Mouse (Mus musculus) CD4-positive helper T cell, adult 2 months (primary cell): ENCODE measurements at regions not wholly inside any gene's neighbourhood (a gene's known extent, or its start where the extent isn't known, plus 50 kb on each side); places are given as distances from the start of the nearest gene placed in this dataset.

Source experiments
- DNase-seq: peaks from one replicate; pipeline ENCODE4 v3.0.0-alpha.2; 2012; ENCODE audit warnings: low read depth, missing footprints, low spot score

DNA sequence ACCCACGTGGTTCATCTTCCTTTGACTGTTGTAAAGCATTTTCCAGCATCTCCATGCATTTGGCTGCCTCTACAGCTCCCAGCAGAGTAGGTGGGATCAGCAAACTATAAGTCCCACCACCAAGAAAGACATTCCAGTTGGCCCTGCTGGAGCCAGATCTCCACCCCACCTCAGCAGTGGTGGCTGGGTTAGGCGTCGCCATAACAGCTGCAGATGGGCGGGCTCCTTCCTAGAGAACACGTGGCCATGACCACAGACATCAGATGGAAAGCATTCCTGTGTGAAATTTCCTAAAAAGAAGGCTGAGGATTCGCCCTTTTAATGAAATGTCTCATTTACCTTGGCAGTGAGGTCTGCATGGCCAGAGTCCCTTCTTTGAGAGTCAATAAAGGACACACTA, 140.0 kb upstream of the Bmp4 start:
- DNase-seq, result no peak

DNA sequence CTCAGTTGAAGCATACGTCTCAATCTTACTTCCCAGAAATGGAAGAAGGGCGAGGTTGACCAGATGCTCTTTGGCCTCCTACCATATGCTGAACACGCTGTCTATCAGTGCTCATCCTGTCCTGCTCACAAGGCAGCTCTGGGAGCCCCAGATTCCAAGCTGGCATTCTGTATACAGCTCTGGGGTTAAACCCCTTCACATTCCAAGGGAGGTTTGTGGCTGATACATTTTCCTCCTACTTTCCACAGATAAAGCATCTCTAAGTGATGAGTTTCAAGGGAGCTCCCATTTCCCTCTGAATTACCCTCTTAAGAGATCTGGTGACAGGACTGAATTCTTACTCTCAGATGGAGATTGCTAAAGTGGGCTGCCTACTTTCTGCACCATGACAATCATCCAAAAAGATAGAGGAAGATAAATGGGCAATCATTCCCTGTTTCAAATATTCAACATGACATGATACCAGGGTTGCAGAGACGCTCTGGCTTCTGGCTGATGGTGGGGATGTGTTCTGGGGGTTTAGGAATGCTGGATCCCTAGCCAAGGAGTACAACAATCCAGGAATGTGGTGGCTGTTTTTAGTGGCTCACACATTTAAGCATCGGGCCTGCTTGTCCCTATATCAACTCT, 138.7 kb upstream of the Bmp4 start:
- DNase-seq, result no peak

DNA sequence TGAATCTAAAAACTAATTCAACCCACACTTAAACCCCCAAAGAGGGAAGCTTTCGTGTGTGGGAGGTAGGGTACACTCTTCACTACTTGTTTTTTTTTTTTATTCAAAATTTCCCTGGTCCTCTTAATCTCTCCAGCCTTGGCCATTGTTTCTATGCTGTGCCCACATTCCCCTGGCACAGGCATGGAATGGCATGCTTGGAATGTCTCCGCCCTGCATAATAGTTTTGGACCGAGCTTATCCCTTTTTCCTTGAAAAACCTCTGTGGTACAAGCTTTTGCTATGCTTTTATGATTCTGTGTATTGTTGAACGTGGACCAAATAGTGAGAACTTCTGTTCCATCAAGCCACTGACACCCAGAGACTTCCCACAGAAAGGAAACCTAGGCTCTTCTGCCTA, 126.8 kb upstream of the Bmp4 start:
- no peak for DNase-seq

DNA sequence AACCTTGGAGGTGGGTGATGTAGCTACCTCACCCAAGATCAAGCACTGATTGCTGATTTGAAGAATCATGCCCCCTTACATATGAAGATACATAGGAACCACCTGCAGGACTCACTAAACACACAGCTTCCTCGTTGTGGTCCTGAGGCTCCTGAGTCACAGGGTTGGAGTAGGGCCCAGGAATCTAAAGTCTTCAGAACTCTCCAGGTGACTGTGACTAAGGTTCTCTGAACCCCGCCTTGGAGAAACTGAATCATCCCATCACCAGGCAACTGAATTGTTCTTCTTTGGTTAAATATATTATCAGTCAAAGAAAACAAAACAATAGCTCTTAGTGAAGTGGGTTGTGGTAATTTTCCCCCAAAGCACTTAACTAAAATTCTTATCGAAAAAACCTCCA, 125.8 kb upstream of the Bmp4 start:
- no peak for DNase-seq

DNA sequence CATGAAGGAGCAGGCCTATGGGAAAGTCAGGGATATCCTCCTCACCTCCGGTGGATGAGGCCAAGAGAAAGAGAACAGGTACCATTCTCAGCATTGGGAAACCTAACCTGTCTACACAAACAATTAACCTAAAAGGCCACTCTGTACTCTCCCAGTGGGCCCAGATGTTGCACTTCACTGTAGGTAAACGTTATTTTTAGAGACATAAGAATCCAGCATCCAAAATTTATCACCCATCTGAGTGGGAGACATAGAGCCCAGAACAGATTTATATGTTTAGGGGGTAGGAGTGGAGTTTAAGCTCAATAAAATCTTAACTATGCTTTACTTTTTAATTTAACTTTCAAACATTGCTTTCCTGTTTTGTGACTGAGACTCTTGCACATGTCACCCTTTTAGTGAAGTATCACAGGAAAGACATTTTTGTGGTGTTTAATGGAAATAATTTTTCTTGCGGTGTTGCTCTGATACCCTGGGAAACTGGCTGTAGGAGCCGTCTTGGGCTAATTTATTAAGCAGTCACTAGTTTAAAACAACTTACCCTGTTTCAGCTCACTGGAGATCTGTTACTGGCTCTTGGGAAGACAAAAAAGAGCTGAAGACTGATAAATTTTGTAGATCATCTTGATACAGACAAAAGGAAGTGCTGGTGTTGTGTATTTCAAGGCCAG, 123.9 kb upstream of the Bmp4 start:
- DNase-seq, result no peak

DNA sequence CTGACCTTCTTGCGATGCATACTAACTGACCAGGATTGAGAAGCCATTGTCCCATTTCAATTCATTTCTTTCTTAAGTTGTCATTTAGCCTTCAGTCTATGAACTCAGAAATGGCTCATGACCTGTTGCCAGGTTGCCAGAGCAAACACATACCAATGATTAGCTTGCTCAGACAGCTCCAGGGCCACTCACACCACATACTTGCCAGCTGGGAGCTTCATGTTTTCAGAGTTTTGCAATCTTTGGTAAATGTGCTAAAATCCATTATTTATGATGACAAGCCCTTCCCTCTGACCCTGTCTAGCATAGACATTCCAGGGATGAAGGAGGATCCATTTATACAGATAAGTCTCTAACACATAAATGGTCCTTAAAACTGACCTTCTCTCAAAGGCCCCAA, 121.6 kb upstream of the Bmp4 start:
- DNase-seq, result no peak

DNA sequence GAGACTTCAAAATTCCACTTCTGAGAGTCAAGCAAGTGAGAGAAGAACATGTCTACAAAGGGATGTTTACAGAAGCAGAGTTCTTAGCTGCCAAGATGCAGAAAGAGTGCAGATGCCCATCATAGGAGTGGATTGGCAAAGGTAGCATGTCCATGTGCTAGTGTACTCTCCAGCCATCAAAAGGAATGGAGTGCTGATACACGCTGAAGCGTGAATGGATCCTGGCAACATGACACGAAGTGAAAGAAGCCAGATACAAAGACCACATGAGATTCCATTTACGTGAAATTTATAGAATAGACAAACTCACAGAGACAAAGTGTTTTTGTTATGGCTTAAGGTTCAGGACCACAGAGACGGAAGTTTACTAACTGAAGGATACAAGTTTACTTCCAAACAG, 118.4 kb upstream of the Bmp4 start:
- DNase-seq, result no peak

DNA sequence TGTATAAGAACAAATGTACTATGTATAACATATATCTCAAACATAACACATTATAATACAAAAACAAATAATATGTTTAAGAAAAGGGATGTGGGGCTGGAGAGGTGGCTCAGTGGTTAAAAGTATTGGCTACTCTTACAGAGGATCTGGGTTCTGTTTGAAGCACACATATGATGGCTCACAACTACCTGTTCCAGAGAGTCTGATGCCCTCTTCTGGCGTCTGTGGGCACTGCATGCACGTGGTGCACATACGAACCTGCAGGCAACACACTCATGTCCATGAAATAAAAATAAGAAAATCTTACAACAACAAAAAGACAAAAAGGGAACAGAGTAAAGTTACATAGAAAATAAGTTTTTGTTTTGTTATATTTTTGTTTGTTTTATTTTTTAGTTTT, 114.8 kb upstream of the Bmp4 start:
- no peak for DNase-seq

DNA sequence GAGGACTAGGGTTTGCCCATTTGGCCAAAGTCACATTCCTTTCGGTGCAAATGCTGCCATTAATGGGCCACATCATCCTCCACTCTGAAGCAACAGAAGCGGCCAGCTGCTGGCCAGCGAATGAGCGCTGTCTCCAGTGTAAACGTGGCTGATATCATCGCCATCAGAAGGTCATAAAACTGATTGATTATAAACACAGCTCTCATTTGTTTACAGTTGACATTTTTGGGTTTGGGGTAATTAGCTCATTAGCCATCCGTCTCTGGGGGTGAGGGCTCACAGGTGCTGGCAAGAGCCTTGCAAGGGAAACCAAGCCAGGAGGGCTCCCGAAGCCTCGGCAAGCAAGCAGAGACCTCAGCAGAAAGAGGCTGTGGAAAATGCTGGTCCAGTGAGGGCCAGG, 101.1 kb upstream of the Bmp4 start:
- no peak for DNase-seq

DNA sequence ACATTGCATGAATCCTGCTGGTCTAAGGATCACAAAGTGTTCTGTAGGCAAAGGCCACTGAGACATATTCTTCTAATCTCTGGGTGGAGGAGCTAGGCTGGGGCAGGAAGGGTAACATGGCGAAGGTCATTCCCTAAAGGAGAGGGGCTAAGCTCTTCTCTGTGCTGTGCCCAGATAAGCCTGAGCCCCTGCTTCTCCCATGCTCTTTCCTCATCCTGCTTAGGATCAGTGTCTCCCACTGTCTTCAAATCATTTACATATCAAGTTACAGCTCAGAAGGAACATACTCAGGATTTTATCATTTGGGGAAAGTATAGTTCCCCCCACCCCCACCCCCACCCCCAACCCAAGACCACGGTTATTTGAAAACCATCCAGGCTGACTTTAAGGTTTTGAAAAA, 100.7 kb upstream of the Bmp4 start:
- no peak for DNase-seq

DNA sequence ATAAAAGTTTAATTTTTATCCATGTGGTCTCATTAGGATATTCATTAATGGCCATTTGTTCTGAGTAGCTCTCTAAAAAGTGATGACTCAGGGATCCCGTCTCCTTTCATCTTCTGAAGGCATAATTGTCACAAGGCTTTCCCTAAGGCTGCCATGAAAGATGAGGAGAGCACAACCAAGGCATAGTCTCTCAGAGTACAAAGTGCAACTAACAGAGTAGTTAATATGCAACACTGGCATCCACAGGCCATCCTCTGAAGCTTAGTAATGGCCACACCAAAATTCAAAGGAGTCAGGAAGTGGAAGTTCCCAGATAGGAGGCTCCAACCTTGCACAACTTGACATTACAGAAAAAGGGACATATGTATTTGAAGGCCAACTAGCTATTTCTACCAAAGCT, 97.1 kb upstream of the Bmp4 start:
- DNase-seq, result no peak

DNA sequence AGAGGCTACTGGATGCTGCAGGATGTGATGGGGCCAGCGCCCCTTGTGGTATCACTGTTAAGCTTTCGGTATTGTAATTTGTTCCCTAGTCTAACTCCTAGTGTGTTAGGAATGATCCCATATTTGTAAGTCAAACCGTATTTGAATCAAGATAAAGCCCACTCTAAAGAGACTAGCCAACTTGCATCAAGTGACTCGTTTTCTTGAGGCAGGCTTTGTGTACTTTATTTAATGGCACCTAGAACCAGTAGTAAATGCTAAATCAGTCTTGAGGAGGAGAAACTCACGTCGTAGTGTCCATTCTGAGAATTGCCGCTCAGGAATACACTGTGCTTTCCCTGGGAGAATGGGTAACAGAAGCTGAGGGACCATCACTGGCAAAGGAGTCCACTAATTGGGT, 89.9 kb upstream of the Bmp4 start:
- DNase-seq, result no peak

DNA sequence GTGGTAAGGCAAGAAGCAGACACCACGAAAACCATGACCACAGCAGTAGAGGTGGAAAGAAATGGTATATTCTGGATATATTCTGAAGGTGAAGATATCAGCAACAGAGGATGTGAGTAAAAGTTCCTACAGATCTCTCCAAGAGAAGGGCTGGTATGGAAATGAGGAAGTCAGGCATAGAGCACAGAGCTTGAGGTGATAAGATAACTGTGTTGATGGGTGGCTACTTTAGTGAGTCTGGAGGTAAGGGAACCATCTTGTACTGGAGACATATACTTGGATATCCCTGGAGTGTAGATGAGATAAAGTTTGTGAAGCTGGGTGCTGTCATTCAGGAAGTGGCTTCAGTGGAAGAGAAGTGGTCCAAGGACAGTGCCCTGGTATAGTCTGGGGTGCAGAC, 85.5 kb upstream of the Bmp4 start:
- no peak for DNase-seq

DNA sequence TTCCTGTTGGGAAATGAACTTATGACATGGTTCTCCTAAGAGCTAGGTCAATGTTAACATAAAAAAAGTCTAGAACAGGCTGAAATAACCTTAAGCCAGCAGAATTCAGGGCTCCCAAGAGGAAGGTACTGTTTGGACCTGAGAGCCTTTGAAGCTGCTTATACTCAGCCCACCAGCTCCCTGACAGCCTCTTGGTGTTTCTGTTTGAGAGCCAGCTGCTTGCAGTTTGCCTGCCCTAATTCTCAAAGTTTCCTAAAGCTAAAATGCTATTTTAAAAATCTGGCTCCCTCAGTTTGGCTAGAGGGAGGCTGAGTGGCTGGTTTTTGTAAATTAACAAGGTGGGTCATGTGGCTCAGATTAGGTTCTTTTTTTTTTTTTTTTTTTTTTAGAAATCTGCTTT, 72.5 kb upstream of the Bmp4 start:
- no peak for DNase-seq

DNA sequence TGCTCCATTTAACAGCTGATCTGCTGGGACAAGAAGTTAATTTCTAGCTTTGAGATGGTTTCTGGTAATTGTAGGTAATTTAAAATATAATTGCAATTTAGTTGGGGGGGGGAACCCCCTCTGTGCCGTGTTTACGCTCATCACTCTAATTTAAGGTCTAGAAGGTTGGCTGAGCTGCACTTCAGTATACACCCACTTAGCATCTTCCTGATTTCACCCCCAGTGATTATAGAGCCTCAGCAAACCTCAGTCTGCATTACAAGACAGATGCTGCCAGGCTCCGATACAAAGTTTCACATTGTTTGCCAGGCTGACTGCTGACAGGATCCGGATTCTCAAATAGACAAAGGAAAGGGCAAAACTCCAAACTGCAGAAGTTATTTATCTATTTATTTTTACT, 71.5 kb upstream of the Bmp4 start:
- DNase-seq, result no peak

DNA sequence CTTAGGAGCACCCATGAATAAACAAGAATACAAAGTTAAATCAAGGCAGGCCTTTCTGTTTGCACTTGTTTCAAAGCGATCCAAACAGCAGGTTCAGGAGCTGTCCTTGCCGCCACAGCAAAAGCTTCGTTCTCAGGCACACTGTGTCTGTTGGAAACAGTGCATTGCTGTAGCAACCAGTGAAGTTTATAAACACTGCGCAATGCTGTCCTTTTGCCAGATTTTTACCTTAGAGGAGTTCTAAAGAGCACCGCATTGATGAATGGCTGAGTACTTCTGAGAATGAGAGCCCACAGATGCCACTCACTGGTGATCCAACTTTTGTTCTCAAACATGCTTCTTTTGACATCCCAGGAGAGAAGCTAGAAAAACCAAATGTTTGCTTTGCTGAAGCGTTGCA, 64.0 kb upstream of the Bmp4 start:
- DNase-seq, result no peak

DNA sequence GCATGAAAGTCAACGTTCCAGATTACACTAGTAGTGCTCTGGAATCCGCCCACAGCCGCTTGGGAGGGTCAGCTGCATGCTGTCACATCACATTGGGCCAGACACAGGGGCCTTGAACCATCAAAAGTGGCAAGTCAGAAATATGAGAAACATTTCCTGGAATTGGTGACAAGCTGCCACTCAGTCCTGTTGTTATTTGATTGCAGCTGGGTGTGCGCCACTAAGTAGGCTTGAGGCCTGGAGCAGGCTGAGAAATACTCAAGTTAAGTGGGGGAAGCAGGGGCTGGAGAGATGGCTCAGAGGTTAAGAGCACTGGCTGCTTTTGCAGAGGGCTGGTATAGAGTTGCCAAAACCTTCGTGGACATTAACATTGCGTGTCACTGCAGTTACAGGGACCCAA, 51.2 kb upstream of the Bmp4 start:
- no peak for DNase-seq
